Mouse (Mus musculus) heart, postnatal 25 days (tissue): ENCODE data around the gene Chd2. TPM values are rescaled to one million over a fixed set of nuclear protein-coding genes. Genes with fewer than 3 reads are reported as not detected.
"Not testable (repeated sequence)": the region's sequence is repeated elsewhere in the genome, so short reads cannot be mapped to it uniquely, and the experiment has no call there.

Experiments
- DNase-seq: peaks from one replicate; pipeline ENCODE4 v3.0.0; 2022; ENCODE audit warnings: low spot score
- intact Hi-C: fragments of 180-260 bp; cut with DNase I; formaldehyde crosslinking; loops from one replicate; pipeline ENCODE4 v1.15.1; 2025
- total RNA-seq, 2 experiments: library from RNA; stranded (reverse); gene quantifications; 2 replicates each; pipeline ENCODE4 v1.2.3; 2021

Chd2 gene
- total RNA-seq, 2 experiments from 2014 or later: 40.4 to 41.2 TPM

DNA sequence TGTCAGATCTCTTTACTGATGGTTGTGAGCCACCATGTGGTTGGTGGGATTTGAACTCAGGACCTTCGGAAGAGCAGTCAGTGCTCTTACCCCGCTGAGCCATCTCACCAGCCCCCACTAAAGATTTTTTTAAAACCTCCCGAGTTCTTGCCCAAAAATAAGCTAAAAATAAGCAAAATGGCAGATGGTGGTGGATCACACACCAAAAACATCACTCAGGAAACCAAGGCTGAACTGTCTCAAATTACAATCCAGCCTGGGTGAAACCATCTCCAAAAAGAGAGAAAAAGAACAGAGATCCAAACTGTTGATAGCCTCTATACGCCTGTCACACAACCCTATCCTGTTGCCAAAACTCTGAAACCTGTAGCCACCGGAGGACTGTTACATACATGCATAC lies 11.5 kb downstream of the Chd2 start:
- intact Hi-C loops: no loop called here
- DNase-seq: no peak

DNA sequence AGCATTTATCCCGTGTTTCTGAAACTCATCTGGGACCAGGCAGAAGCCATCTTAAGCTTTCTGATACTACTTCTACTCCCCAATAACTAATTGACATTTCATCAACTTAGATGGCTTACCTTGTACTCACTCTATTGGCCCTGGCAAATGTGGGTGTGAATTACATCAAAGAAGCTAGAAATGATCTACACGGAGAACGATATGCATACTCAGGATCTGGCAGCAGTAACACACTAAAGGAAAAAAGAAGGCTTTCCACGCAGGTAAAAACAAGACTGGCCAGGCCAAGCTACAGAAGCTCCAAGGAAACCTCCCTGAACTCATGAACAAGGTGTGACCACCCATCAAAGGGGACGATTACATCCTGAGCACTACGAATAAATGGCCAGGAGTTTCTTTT lies 12.4 kb downstream of the Chd2 start:
- intact Hi-C loops: no loop called here
- no peak for DNase-seq

DNA sequence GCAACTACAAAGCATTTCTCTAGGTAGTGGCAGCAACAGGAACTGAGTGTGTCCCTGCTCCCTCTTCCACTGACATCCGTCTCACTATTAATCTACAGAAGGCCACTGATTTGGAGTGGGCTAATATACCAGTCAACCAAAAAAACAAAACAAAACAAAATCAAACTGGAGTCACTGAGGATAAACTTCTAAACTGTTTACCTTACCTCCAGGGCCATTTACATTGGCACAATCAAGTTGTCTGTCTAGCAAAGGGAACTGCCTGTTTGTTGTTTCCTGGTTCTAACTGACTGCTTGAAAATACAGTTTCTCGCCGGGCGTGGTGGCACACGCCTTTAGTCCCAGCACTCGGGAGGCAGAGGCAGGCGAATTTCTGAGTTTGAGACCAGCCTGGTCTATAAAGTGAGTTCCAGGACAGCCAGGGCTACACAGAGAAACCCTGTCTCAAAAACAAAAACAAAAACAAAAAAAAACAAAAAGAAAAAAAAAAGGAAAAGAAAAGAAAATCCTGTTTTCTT lies 13.2 kb downstream of the Chd2 start:
- intact Hi-C loops, DNase-seq: not testable (repeated sequence)

DNA sequence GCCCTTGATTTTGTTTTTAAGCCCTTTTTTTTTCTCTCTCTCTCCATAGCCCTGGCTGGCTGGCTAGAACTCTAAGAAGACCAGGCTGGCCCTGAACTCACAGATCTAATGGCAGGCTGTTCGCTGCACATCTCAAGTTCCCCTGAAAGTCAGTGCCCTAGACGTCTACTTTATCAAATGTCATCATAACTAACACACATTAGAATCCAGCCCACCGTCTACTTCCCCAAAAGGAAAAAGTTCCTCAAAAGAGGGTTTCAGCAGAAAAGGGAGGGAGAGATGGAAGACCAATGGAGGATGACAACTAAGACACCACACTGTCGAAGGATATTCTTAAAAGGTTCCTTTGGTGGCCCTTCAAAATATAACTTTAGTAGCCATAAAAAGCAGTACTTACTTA lies 14.4 kb downstream of the Chd2 start:
- intact Hi-C loops: no loop called here
- no peak for DNase-seq

DNA sequence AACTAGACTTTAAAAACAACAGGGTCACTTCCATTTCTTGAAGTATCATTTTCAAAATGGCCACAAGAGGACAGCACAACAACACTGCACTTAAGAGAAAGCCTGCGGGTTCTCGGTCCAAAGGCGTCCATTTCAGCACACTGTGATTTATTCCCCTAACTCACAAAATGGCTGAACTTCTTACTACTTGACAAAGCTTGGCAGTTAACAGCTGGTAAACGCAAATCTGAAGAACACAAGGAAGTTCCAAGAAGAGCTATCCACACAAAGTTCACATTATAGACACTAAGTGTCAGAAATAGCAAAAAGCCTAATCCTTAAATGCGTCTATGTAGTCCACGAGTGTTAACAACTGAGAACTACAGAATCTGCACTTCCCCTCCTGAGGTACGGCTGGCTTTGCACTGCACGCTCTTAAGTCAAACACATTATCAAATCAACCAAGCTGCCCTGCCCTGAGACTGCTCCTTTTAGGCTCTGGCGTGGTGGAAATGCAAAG lies 17.1 kb downstream of the Chd2 start:
- peak; percentile 49 for DNase-seq
- intact Hi-C loops: loop anchor here (1.0 to 2.0 kb wide), 2 partner anchors 94 to 104 kb away; no protein-coding TSS in a partner anchor

DNA sequence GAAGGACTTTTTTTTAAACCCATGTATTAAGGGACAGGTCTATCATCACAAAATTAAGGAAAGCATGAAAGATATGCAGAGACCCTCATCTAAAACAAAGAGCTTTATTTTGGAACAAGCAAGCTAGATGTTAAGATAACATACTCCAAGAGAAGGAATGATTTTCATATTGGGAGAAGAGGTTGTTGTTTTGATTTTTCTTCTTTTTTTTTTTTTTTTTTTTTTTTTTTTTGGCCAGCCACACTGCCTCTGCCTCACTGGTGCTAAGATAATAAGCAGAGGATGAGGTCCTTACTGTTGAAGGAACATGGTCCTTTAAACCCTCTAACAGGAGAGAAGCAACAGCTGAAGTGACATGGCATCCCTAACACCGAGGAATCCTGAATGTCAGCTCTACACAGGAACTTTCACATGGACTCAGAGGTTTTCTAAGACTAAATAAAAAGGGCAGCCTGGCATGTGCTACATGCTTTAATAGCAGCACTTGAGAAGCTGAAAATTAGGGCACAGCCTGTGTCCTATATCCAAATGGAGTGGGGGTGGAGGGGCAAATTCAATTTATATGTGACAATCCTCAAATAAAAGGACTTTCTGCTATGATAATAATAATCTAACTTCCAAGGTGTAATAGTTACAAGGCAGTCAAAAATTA lies 17.9 kb downstream of the Chd2 start:
- no peak for DNase-seq
- intact Hi-C loops: loop anchor here (1.0 to 2.0 kb wide), 2 partner anchors 95 to 105 kb away; no protein-coding TSS in a partner anchor

DNA sequence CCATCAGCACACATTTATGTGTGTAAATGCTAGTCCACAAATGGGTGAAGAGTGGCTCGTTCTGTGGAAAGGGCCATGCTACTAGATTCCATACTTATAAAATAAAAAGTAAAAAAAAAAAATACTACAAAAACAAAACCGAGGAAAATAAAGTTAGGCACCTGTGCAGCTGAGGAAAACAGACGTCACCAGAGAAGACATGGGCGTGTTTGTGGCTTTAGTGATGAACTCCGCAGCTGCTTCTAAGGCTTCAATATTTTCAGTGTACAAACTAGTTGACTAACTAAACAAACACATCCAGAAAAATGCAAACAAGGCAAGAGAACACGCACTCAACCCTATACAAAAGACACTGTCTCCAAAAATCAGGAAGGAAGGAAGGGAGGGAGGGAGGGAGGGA lies 18.4 kb downstream of the Chd2 start:
- intact Hi-C loops: no loop called here
- DNase-seq: no peak

DNA sequence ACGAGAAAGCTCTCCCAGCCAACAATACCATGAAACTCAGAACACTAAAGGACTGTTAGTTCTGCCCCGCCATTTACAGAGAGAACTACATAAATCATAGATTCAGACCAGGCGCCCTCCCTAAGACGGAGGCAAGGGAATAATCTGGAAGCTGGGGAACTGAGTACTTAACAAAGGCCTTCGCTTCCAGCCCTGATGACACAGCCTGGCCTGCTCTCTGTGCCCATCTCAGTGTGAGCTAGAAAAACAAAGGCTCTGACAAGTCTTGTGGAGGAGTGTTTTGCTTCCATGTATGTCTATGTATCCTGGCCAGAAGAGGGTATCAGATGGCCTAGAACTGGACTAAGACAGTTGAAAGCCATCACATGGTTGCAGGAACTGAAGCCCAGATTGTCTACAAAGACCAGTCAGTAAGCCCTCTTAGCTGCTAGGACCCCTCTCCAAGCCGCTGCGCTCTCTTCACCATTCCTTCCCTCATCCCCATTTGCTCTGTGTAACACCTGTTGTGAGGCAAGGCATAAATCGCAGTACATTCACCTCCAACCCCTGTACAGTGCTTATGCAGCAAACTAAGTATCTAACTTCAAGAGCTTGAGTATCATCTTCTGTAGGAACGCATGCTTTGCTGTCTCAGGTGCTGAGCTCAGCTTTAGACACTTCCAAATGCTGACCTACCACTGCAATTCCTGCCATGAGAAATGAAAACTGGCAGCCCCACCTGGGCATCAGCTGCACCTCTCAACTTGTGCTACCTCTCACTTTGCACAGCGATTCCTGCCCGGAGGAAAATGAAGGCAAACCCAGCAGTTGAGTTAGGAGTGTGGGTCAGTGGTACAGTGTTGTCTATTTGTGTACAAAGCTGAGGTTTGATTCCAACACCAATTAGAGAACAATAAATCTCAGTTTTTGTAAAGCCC lies 20.1 kb downstream of the Chd2 start:
- no peak for DNase-seq
- intact Hi-C loops: no loop called here

DNA sequence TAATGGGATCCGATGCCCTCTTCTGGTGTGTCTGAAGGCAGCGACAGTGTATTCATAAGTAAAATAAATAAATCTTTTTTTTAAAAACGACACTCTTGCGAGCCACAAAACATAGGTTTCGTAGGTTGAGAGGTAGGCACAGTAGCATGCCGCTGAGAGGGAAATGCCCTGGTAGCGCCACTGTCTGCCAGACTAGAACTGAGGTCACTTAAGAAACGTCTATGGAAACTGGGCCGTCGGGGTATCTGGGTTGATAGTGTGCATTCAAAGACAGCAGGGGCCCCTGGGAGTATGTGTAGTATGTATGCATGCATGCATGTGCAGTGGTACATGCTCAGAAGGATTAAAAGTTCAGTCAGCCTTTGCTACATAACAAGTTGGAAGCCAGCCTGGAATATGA lies 21.4 kb downstream of the Chd2 start:
- no peak for DNase-seq
- intact Hi-C loops: no loop called here

DNA sequence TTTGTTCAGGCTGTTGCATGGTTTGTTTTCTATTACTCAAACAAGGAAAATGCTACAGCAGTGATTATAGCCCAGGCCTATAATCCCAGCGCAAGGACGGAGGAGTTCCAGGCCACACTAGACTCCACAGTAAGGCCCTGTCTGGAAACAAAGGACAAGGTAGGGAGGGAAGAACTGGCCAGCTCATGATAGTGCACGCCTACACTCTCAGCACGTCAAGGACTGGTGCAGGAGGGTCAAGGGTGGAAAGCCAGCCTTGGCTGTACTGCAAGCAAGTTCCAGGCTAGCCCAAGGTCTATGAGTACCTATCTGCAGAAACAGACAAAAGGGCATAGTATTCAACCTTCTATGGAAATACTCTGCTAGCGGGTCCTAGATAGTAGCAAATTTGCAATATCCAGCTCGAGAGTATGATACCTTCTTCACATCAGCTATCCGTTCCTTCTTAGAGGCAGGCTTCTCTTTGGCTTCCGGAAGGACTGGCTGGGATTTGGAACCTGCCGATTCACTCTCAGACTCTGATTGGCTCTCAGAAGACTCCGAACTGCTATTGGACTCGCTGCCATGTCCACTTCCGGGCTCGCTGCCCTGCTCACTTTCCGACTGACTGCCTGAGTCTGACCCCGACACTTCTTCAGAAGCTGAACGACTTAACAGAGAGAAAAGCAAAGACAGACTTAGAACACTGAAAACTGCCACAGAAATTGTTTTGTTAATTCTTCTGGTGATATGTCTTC lies 22.4 kb downstream of the Chd2 start:
- intact Hi-C loops: no loop called here
- DNase-seq: no peak

DNA sequence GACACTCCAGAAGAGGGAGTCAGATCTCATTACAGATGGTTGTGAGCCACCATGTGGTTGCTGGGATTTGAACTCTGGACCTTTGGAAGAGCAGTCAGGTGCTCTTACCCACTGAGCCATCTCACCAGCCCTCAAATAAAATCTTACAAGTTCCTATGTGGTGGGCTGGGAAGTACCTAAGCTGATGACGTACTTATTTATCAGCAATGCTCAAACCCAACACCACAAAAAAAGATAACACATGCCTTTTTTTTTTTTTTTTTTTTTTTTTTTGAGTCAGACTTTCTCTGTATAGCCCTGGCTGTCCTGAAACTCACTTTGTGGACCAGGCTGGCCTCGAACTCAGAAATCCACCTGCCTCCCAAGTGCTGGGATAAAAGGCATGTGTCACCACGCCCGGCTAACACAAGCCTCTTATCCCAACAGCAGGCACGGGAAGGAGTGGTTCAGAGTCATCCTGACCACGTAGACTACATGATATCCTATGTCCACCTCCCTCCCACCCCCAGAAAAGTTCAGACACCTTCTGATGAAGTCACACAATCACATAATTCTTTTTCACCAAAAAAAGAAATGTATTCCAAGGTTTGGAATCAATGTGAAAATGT lies 23.2 kb downstream of the Chd2 start:
- intact Hi-C loops, DNase-seq: not testable (repeated sequence)

DNA sequence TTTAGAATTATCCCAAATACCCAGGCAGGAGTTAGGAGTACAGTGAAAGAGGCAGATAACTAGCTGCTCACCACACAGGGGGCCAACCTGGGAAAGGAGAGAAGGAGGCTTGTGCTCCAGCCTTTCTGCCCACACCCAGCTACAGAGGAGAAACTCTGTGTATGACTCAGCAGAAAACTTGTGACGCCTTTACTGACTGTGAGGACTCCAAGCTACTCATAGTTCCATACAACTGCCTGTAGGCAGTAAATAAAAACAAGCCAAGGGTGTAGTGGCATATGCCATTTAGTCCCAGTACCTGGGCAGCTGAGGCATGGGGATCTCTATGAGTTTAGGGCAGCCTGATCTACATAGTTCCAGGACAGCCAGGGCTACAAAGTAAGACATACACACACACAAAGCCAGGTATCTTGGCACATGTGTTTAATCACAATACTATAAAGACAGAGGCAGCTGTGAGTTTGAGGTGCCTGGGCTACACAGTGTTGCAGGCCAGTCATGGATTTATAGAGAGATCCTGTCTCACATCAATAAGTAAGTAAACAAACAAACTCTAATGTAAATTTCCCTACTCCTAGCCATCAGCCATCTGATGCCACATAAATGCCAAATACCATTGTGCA lies 24.1 kb downstream of the Chd2 start:
- no peak for DNase-seq
- intact Hi-C loops: no loop called here

DNA sequence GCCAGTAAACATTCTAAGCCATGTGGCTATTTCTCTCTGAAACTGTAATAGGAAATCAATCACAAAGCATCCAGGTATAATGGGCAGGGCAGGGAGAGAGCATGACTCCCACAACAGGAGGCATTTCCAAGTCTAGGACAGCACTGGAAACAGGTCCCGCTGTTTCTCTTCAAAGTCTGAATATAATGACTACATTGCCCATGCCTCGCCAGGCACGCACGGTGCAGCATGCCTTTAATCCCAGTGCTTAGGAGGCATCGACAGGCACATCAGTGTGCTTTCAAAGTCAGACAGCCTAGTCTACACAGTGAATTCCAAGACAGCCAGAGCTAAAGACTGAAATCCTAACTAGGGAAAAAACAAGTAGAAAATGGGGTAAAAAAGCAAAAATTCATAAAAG lies 24.8 kb downstream of the Chd2 start:
- intact Hi-C loops: no loop called here
- DNase-seq: no peak

DNA sequence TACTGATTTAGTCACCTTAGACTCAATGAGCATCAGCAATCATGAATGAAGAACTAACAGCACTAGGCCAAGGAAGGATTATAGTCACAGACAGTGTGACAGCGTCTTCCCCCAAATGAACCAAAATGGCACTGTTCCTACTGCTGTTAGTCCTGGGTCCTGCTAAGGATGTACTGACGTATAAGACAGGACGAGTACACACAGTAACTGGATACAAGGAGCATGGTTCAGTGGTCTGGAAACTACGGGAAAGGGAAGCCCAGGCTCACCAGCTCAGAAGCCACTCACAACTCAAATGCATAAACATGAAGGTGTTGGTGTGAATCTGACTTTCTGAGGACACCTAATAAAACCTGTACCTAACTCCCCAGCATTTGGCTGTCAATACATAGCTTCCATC lies 27.1 kb downstream of the Chd2 start:
- intact Hi-C loops: no loop called here
- DNase-seq: no peak

DNA sequence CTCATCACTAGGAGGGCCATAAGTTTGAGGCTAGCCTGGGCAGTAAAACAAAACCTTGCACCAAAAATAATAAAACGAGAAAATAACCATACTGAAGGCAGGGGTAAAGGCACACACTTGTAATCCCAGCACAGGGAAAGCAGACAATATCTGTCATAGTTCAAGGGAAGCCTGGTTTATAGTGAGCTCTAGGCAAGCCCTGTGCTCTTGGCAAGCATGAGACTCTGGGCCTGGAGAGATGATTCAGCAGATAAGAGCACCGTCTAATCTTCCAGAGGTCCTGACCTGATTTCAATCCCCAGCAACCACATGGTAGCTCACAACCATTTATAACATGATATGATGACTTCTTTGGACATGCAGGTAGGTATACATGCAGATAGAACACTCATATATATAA lies 29.2 kb downstream of the Chd2 start:
- intact Hi-C loops: no loop called here
- DNase-seq: no peak

DNA sequence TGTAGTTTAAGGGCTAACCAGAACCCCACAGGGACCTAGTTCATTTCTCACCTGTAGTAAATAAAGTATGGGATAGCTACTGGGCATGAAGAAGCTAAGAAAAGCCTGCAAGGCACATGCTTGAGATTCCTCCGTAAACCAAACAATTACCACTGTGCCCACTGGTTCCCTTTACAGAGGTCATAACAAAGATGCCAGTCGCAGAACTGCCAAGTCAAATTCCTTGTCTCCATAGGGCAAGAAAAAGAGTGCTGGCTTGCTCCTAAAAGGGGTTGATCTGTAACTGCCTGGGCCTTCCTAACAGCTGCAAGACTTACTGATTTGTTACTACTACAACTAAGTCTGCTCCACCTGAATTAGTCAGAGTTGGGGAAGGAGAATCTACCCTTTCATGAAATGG lies 32.9 kb downstream of the Chd2 start:
- intact Hi-C loops: no loop called here
- DNase-seq: no peak

DNA sequence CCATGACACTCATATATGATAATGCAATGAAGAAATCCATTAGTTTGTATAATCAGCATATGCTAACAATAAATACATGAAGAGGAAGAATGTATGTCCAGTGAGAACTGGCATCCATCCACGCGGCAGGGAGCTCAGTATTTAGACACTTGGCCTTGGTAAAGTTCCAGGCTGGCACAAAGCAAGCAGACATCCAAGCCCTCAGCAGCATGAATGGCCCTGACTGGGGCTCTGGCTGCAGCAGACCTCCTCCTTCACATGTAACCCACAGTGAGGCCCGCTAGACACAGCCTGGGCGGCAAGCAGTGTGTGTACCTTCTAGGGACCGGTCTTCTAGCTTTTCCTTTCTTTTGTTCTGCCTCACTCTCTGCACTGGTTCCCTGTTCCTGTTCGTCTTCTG lies 34.1 kb downstream of the Chd2 start:
- DNase-seq: no peak
- intact Hi-C loops: no loop called here

DNA sequence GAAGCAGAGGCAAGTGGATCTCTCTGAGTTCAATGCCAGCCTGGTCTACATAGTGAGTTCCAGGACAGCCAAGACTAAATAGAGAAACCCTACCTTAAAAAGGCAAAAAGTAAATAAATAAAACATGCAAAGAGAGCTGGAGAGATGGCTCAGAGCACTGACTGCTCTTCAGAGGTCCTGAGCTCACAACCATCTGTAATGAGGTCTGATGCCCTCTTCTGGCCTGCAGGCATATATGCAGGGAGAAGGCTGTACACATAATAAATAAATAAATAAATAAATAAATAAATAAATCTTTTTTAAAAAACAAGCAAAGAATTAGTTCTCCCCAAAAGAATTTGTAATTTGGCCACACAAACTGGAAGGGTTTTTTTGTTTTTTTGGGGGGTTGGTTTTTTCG lies 34.8 kb downstream of the Chd2 start:
- DNase-seq: no peak
- intact Hi-C loops: no loop called here

DNA sequence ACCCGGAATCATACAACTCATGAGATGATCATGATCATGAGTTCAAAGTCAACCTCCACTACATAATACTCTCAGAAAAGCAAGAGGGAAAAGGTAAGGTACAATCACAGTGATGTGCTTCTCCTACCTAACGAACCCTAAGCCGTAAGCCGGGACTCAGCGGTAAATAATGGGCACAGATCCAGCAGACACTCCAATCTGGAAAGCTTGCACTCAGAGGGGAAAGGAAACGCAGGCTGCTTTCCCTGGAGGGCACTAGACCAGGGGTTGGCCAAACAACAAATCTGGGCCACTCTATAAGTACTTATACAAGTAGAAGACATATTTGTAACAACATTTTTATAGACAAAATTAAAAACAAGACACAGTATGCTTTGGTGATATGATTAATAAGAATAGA lies 36.4 kb downstream of the Chd2 start:
- intact Hi-C loops: no loop called here
- DNase-seq: no peak

DNA sequence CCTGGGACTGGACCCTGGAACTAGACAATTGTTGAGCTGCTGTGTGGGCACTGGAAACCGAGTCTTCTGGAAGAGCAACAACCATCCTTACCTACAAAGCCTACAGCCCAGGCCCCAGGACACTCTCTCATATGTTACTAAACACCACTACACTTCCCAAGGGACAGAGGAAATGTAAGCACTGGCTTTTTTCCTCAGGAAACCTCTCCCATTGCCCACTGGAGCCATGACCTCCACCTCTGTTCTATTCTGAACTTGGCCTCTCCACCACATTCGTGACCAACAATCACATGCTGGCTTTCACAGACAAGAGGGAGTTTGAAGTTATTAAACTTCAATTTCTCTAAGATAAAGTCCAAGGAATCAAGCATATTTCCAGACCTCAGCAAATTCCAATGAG lies 43.4 kb downstream of the Chd2 start:
- DNase-seq: no peak
- intact Hi-C loops: no loop called here
